Comparison of ENCODE assay signal across 9 mouse cellular contexts in the genomic region with DNA sequence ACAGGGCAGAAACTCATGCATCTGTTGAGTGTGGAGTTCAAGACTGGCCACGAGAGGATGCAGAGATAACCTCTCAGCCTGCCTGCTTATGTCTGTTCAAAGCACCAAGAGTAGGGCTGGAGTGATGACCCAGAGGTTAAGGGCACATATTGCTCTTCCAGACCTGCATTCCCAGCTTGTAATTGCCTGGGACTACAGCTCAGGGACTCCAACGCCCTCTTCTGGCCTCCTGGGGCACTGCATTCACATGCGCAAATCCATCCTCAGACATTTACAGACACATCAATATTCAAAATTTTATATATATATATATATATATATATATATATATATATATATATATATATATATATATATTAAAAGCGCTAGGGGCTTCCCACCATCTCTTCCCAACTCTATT.
DNase-seq lines count a peak whose midpoint lies in the region; ATAC-seq and TF ChIP-seq lines count a peak whose summit lies in the region.
"Had no signal": no experiment of that assay in that cellular context is flagged by ENCODE, and none has a peak within 500 bp of the region (broad histone marks: within the 10 kb centered on the region; RNA-seq: fewer than 3 reads in every experiment).

No protein-coding gene starts in this region.

- no peak for ATAC-seq in forebrain, embryonic 15.5 days (replicated peaks)
- no peak for ATAC-seq in midbrain, postnatal 0 days (ENCODE audit: low FRiP score)

- peak; percentile 42 to 62 for DNase-seq in cerebellum, postnatal 10 days
- no peak for DNase-seq in cerebellum, postnatal 36 days
- DNase-seq in left cerebral cortex, adult 2 months (ENCODE audit: extremely low spot score in 1 of 2, low spot score in 2 of 2) = no peak
- DNase-seq in left cerebral cortex, adult 11 months (ENCODE audit: low spot score) = no peak
- no peak for DNase-seq in midbrain, postnatal 0 days (ENCODE audit: low spot score)
- DNase-seq in frontal cortex, postnatal 14 days (ENCODE audit: low spot score in 2 of 2) = no peak
- no peak for DNase-seq in spleen, postnatal 36 days (ENCODE audit: low spot score in 2 of 2)

- peaks cover 93% of the 10 kb centered on the region for H3K4me1 ChIP-seq in forebrain, embryonic 15.5 days
- peaks cover 70% of the 10 kb centered on the region for H3K4me1 ChIP-seq in midbrain, postnatal 0 days (ENCODE audit: insufficient read depth, low read length)

- peak; percentile 34 for TF ChIP-seq CTCF in left cerebral cortex, adult 2 months (IDR thresholded peaks at IDR 0.05)
- TF ChIP-seq CTCF in midbrain, postnatal 0 days (IDR thresholded peaks at IDR 0.05) = peak; percentile 60

- 0 out of 2 replicates have a peak overlapping the region, but pooled peaks have one; percentile 20 for H3K9ac ChIP-seq in forebrain, embryonic 15.5 days (replicated peaks)
- H3K9ac ChIP-seq in midbrain, postnatal 0 days (replicated peaks; ENCODE audit: low read length, poor library complexity, severe bottlenecking) = no peak overlapping the region

- no peaks in the 10 kb centered on the region for H3K9me3 ChIP-seq in forebrain, embryonic 15.5 days
- H3K9me3 ChIP-seq in midbrain, postnatal 0 days (ENCODE audit: low read length) = no peaks in the 10 kb centered on the region

- WGBS in forebrain, embryonic 15.5 days = 59% methylated on average over 4 of the region's 4 CpGs
- WGBS in midbrain, postnatal 0 days = 65% methylated on average over 4 of the region's 4 CpGs

- no peak overlapping the region for H3K27ac ChIP-seq in left cerebral cortex, adult 2 months
- peak overlapping the region; percentile 88 for H3K27ac ChIP-seq in forebrain, embryonic 15.5 days (replicated peaks)
- H3K27ac ChIP-seq in midbrain, postnatal 0 days (ENCODE audit: low read depth, low read length) = no peak overlapping the region

- H3K4me3 ChIP-seq in left cerebral cortex, adult 2 months = no peak overlapping the region
- no peak overlapping the region for H3K4me3 ChIP-seq in forebrain, embryonic 15.5 days
- no peak overlapping the region for H3K4me3 ChIP-seq in midbrain, postnatal 0 days (ENCODE audit: low read depth, low read length)
- H3K4me3 ChIP-seq: erythroblast, embryonic 14.5 days had no signal

- H3K27me3 ChIP-seq in forebrain, embryonic 15.5 days = no peaks in the 10 kb centered on the region
- H3K27me3 ChIP-seq in midbrain, postnatal 0 days (ENCODE audit: insufficient read depth, low read length) = no peaks in the 10 kb centered on the region; the same call in 1 of the 2 replicates

- H3K4me2 ChIP-seq in forebrain, embryonic 15.5 days (replicated peaks) = peak overlapping the region; percentile 29; the same call in 1 of the 2 replicates
- H3K4me2 ChIP-seq in midbrain, postnatal 0 days (ENCODE audit: low read depth, low read length, poor library complexity, severe bottlenecking) = no peak overlapping the region

- intact Hi-C loops in left cerebral cortex, adult 2 months (cut with DNase I) = no loop called here

- no peaks in the 10 kb centered on the region for H3K36me3 ChIP-seq in forebrain, embryonic 15.5 days
- no peaks in the 10 kb centered on the region for H3K36me3 ChIP-seq in midbrain, postnatal 0 days (ENCODE audit: insufficient read depth, low read length)

Comparison
In these comparisons a context has a peak if more than half of its experiments do, and no peak if none do; other contexts are left out.
1. DNase-seq: peak in cerebellum, postnatal 10 days (2 of 2); none in cerebellum, postnatal 36 days (0 of 2), left cerebral cortex, adult 2 months (0 of 2), left cerebral cortex, adult 11 months (single experiment), midbrain, postnatal 0 days (single experiment), frontal cortex, postnatal 14 days (0 of 2) and spleen, postnatal 36 days (0 of 2).